Mouse (Mus musculus): ENCODE data around the gene Stard10.

GRCm38 (mm10) chr7:101320399-101321217, 3.7 kb downstream of the Stard10 start:
- no peak for TF ChIP-seq CTCF (IDR thresholded peaks at IDR 0.05; ENCODE audit: low read depth)
- TF ChIP-seq EP300 (IDR thresholded peaks at IDR 0.05; ENCODE audit: low read depth), result no peak

Measured in liver, postnatal 0 days (tissue).